Mouse (Mus musculus) myocyte (in vitro differentiated cells): Measurements from ENCODE around the gene Lrrc32.

Source experiments
- POLR2A ChIP-seq: IDR thresholded peaks from one replicate; pipeline ENCODE4 v1.6.1; 2011; ENCODE audit warnings: low read depth, mild to moderate bottlenecking, control low read depth, moderate library complexity; ENCODE audit not compliant: insufficient read length
- REST ChIP-seq: IDR thresholded peaks from one replicate; pipeline ENCODE4 v1.6.1; 2011; ENCODE audit warnings: mild to moderate bottlenecking, control low read depth, moderate library complexity; ENCODE audit not compliant: insufficient read depth, insufficient read length

DNA sequence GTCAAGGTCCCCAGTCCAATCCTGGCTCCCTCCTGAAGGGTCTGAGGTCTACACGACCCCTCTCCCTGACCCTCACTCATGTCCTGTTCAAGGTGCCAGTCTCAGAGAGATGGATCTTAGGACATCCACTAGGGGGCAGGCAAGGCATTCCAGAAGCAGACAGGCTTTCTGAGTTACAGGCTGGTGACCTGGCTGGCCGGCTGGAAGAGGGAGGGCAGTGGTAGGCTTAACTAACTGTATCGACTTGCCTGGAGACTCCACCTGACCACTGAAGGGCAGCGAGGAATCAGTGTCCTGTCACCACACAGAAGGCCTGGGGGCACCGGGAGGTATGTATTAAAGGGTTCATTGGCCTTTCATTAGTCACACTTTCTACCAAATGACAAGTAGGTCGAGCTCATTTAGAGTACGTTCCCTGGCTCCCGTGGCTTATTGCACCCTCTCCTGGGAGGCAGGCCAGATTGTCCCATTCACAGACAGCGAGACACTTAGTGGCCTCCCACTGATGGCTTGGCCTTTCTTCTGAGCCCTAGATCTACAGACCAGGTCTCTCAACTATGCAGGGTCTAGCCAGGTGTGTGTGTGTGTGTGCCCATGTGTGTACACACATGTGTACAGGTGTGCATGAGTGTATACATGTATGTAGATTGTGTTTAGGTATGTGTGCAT is 7.9 kb upstream of the Lrrc32 start:
- TF ChIP-seq POLR2A (no peak), REST (no peak)
